Mouse (Mus musculus) layer of hippocampus, postnatal 36 days (tissue): ENCODE measurements at regions not wholly inside any gene's neighbourhood (a gene's known extent, or its start where the extent isn't known, plus 50 kb on each side); places are given as distances from the start of the nearest gene placed in this dataset.

Source experiments
- DNase-seq, 2 experiments: peaks; one replicate each; pipeline ENCODE4 v3.0.0; 2022

DNA sequence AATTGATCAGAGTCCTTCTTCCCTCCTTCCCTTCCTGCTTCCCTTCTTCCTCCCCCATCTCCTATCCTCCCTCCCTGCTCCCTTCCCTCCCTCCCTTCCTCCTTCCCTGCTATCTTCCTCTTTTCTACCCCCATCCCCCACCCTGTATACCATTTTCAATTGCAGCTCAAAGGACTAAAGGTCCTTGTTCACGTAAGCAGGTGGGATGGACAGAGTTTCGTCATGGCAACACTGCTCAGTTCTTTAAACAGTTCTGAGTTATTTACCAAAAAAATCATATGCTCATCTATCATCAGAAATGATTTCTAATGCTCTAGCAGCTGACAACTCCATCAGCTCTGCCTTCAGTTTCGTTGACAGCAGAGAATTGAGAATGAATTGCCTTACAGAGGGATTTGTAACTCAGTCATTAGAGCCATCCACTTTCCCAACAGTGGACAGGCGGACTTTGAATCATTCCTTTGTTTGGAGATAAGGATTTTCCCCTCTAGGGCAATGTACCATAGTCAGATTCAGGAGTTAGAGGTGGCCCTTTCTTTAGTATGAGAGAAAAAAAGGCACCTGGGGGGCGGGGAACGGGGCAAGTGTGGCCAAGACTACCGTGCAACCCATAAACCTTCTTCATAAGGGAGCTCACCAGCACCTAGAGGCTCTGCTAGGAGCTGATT lies 113.7 kb upstream of the Lrig1 start:
- no peak for DNase-seq

DNA sequence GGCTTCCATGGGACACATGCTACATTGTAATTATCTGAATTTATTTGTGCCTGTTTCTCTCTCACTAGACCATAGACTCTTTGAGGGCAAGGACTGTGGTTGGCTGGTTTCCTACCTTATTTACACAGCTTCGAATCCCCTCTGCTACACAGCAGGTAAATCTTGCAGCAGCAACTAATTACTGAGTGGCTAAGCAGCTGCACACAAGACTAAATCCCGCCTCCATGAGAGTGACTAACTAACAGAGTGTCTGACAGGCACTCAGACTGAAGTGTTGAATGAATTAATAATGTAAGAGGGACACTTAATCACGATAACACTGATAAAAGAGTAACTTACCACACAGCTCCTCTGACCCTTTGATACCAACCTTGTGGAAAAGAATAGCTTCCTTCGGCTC lies 111.9 kb upstream of the Lrig1 start:
- DNase-seq: no peak

GRCm38 (mm10) chr6:94807216-94807615 lies 107.3 kb upstream of the Lrig1 start:
- DNase-seq: no peak

GRCm38 (mm10) chr6:94806481-94807160 lies 106.7 kb upstream of the Lrig1 start:
- DNase-seq: no peak

DNA sequence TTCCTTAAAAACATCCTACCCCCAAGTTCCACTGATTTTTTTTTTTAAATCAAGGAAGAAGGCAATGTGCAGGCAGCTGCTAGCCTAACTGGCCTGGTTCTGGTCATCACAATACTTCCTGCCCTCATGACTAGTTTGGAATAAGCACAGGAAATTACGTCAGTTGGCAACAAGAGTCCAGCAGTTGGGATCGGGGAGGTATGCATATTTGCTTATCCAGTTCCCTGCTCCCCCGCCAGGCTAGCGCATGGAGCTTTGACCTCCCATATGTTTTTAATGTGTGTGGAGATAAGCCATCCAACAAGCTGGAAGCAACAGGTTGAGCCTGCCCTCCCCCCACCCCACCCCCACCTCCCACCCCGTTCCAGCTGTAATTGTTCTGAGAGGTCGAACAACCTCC lies 105.7 kb upstream of the Lrig1 start:
- DNase-seq: no peak

- no peak for DNase-seq
Observed at GRCm38 (mm10) chr6:94804284-94804815, 104.4 kb upstream of the Lrig1 start.

DNA sequence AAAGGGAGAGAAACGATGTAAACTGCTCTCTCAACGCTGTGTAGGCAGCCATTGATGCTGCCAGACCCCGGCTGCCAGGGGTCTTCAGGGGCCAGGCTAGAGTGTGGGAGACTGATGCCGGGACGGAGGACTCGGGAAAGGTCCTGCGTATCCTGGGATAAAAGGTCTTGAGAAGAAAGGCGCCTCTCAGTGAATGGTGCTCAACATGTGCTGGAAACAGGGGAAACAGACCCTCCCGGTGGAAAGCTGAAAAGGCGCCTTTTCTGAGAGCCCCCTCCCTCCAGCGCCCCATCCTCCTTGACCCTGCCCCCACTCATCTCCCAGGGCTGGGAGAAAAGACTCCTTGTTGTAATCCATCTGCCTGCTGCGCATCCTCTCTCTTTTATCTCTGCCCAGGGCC lies 101.1 kb upstream of the Lrig1 start:
- DNase-seq: no peak

GRCm38 (mm10) chr6:94798545-94799211 lies 98.7 kb upstream of the Lrig1 start:
- DNase-seq: no peak

GRCm38 (mm10) chr6:94795442-94795841 lies 95.5 kb upstream of the Lrig1 start:
- no peak for DNase-seq

DNA sequence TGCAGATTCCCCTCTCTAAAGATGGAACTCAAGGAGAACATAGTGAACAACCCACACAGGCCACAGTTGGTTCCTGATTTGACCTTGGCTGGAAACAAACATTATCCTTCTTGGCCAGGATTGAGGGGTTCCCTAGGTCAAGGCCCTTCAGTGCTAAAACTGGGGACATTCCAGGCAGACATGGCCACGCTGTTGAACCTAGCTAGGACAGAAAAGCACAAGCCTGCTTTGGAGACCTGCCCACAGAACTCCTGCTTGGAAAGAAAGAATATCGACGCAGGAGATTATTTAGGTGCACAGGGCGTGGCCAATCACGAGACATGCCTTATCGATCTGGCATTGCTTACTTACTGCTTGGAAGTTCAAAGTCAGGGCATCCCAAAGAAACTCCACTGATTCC lies 93.6 kb upstream of the Lrig1 start:
- no peak for DNase-seq

DNA sequence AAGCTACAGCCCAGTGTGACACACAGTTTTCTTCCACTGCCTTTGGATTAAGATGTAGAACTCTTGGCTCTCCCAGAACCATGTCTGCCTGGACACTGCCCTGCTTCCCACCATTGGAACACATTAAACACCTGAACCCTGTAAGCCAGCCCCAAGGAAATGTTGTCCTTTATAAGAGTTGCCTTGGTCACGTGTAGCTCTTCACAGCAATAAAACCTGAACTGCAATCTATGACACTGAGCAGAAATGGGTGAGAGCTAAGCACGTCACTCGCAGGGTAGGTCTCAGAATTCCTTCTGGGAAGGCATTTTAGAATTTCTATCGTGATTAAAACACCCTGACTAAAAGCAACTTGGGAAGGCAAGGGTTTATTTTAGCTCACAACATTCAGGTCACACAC lies 92.4 kb upstream of the Lrig1 start:
- DNase-seq: no peak

DNA sequence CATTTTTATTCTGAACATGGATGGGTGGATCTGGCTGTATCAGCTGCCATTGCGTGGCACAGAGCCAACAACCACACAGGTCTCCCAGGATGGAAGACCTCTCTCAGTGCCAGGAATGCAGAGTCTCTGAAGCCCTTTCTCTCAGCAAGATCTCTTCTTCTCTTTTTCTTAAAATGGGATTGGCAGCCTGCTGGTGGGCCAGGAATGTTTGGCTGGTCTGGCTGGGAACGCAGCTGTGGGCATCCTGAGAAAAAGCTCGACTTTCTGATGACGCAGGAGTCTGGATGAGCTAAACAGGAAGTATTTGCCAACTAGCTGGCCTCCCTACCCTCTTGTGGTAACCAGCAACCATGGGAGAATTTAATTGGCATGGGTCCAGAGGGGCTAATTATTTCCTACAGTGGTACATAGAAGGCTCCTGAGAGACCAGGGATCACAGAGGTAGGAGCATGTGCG lies 89.4 kb upstream of the Lrig1 start:
- no peak for DNase-seq

DNA sequence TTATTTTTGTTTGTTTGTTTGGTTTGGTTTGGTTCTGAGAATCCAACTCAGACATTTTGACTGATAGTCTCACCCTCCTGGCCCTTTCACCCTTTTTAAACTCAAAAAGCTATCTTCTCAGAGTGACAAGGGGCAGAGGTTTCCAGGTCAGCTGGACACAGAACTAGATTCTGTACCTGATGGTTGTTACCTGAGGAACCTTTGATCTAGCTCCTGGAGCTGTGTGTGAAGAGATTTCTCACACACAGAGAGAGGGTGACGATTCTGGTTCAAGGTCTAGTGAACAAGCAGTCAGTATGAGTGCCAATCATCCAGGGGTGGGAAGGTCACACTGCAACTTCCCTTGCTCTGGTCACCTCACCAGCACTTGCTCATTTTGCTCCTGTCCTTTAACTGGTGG lies 83.5 kb upstream of the Lrig1 start:
- DNase-seq: no peak

DNA sequence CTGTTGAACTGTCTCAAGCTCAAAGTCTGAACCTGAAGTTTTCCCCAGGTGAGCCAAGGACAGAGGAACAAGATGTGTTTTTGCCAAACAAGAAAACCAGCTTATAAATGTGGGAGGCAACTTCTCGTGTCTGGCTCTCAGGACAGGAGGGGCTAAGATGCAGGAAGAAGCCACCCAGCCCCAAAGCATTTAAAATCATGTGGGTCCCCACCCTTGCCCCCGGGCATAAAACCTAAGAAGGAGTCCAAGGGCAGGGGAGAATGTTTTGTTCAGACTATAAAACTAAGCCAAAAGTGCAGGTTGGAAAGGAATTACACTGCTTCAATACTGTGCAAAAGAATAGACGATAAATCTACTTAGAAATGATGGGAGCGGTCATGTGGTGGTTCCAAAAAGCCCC lies 80.7 kb upstream of the Lrig1 start:
- DNase-seq: no peak

GRCm38 (mm10) chr6:94779854-94780253 lies 79.9 kb upstream of the Lrig1 start:
- DNase-seq: no peak

- DNase-seq: no peak
Observed at GRCm38 (mm10) chr6:94779213-94779612, 79.3 kb upstream of the Lrig1 start.

- DNase-seq: no peak
Observed at GRCm38 (mm10) chr6:94778797-94779196, 78.8 kb upstream of the Lrig1 start.

DNA sequence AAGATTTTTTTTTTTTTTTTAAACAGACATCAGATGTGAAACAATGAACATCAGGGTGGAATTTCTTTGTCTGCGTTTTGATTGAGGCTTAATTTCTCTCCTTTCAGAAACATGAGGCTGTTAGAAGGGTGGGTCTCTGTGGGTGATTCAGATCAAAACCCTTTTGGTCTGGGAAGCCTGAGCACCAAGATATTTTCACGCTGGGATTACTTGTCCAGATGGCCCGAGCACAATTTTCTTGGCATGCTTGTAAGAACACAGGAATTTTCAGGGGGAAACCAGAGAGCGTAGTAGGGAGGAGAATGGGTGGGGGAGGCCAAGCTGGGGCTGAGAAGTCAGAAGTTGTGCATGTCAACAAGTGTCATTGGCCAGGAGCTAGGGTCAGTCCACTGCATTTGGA lies 76.6 kb upstream of the Lrig1 start:
- DNase-seq: no peak

- no peak for DNase-seq
Observed at GRCm38 (mm10) chr6:94774871-94775270, 74.9 kb upstream of the Lrig1 start.

DNA sequence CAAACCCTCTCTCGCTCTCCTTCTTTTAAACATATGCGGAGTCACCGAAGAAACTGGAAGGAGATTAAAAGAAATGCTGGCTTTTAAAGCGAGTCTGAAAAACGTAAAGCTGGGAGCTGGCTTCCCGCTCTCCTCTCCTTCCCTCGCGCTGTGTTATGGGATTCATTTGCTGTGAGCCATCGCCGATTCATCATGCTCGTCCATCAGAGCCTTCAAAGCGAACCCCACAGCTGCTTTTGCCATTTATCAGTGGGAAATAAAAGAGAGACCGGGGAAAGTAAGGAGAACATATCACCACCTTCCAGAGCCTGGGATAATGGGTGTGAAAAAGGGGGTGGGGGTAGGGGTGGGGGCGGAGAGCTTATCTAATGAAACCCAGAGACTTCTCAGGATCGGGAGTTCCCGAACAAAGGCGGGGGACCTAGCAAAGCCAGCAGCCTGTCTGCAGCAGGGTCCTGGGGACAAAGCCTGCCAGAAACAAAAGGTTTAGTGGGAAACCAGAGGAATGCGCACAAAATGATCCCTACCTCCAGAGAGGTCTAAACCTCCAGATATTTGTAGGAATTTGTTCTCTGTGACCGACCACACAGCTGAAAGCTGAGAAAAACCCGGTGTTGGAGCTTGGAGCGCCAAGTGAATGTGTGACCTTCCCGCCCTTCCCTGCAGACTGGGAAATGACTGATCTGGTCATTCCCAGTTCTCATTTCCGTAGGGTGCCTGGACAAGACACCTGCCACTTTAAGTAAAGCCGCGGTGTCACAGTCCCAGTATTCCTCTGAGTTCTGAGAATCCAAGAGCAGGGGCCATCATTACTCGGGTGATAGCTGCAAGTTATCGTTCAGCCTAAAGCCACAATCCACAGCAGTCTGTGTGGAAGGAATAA lies 73.9 kb upstream of the Lrig1 start:
- no peak for DNase-seq

- DNase-seq: no peak
Observed at GRCm38 (mm10) chr6:94772868-94773603, 73.1 kb upstream of the Lrig1 start.

- no peak for DNase-seq
Observed at GRCm38 (mm10) chr6:94772391-94772790, 72.4 kb upstream of the Lrig1 start.
